Mouse (Mus musculus): ENCODE measurements around the gene Sec61b. TPM values are rescaled to one million over a fixed set of nuclear protein-coding genes. Genes with fewer than 3 reads are reported as not detected.
A peak's percentile ranks its signal among the peaks of the same experiment; 100 is the strongest.

Gene Sec61b
- polyA plus RNA-seq, 1 experiment from 2014 or later = 391 TPM

DNA sequence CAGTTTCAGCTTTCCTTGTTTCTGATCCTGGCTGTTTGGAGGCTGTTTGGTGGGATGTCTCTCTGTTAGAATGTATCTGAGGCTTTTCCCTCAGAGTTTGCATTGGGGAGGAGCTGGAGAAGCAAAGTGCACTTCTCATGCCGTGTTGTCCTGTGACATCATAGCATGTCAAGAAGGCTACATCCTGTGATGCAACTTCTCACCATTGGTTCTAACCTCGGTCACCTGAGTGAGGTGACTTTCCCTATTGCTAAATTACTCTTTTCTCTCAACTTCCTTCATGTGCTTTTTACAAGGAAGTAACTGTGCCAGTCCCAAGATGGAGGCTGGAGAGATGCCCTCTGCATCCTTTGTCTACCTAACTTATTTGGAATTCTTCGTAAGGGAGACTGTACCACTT, 25.9 kb upstream of the Sec61b start:
- 91% methylated on average over 3 of the region's 3 CpGs for WGBS

DNA sequence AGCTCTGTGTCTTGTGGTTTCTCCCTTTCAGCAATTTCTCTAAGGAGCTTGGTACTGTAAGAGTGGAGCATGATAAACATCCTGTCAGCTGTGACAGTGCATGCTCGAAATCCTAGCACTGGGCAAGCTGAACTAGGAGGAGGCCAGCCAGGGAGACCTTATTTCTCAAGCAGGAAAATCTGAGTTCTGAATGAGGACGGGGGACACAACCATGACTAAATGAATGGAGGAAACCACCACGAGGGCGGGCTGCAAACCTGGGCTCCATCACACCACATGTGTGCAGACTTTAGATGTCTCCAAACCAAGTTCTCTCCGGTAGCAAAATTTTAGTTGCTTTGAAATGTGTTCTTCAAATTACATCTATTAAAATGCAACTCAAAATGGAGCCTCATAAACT, 25.3 kb upstream of the Sec61b start:
- WGBS = 57% methylated on average over 5 of the region's 5 CpGs
- Histone ChIP-seq H3K36me3 (replicated peaks) (no peaks in the 10 kb centered on the region), H3K9me3 (no peaks in the 10 kb centered on the region), H3K4me3 (no peak overlapping the region), H3K27me3 (replicated peaks; ENCODE audit: low read depth, poor library complexity, severe bottlenecking) (peaks cover 11% of the 10 kb centered on the region; the same call in 1 of the 2 replicates), H3K27ac (replicated peaks) (no peak overlapping the region), H3K4me1 (no peaks in the 10 kb centered on the region)
- DNase-seq (ENCODE audit: low spot score) = no peak

More for the DNA sequence above, 25.9 kb upstream of the Sec61b start:
- no peaks in the 10 kb centered on the region for H3K9me3 ChIP-seq
- H3K27ac ChIP-seq (replicated peaks) = no peak overlapping the region
- H3K27me3 ChIP-seq (replicated peaks; ENCODE audit: low read depth, poor library complexity, severe bottlenecking) = peaks cover 11% of the 10 kb centered on the region; the same call in 1 of the 2 replicates
- no peaks in the 10 kb centered on the region for H3K4me1 ChIP-seq
- H3K36me3 ChIP-seq (replicated peaks) = no peaks in the 10 kb centered on the region
- H3K4me3 ChIP-seq = no peak overlapping the region
- no peak for DNase-seq (ENCODE audit: low spot score)

- peaks cover 11% of the 10 kb centered on the region; the same call in 1 of the 2 replicates for H3K27me3 ChIP-seq (replicated peaks; ENCODE audit: low read depth, poor library complexity, severe bottlenecking)
- no peaks in the 10 kb centered on the region for H3K9me3 ChIP-seq
- DNase-seq (ENCODE audit: low spot score) = no peak
- H3K36me3 ChIP-seq (replicated peaks) = no peaks in the 10 kb centered on the region
- WGBS = 23% methylated on average over 18 of the region's 18 CpGs
- H3K27ac ChIP-seq (replicated peaks) = no peak overlapping the region
- no peaks in the 10 kb centered on the region for H3K4me1 ChIP-seq
- no peak overlapping the region for H3K4me3 ChIP-seq
Measured at GRCm38 (mm10) chr4:47449586-47450522, 24.6 kb upstream of the Sec61b start.

DNA sequence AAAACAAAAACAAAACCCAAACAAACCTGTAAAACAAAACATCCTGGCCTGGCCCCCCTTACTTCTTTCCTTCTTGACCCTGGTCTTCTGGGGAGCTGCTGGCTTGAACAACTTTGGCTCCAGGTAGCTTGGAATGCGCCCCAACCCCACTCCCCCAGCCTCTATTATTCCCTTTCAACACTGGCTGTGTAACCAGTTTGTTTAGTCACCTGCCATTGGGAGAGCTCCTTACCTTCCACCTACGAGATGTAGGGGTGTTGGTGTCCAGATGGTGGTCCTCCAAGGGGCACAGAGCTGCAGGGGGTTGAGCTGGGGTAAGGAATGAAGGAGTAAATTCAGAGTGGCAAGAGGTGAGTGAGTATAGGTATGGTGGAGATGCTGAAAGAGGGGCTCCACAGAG, 7.3 kb upstream of the Sec61b start:
- Histone ChIP-seq H3K36me3 (replicated peaks) (peaks cover 78% of the 10 kb centered on the region), H3K27me3 (replicated peaks; ENCODE audit: low read depth, poor library complexity, severe bottlenecking) (no peaks in the 10 kb centered on the region), H3K4me1 (no peaks in the 10 kb centered on the region), H3K9me3 (peaks cover 8% of the 10 kb centered on the region; the same call in 1 of the 2 replicates), H3K4me3 (no peak overlapping the region), H3K27ac (replicated peaks) (no peak overlapping the region)
- WGBS = 86% methylated on average over 2 of the region's 2 CpGs
- DNase-seq (ENCODE audit: low spot score) = no peak

- Histone ChIP-seq H3K27ac (replicated peaks) (peak overlapping the region; percentile 94), H3K27me3 (replicated peaks; ENCODE audit: low read depth, poor library complexity, severe bottlenecking) (no peaks in the 10 kb centered on the region), H3K9me3 (peaks cover under 1% of the 10 kb centered on the region; the same call in 1 of the 2 replicates), H3K4me3 (peak overlapping the region; percentile 89), H3K4me1 (peaks cover 22% of the 10 kb centered on the region), H3K36me3 (replicated peaks) (peaks cover 67% of the 10 kb centered on the region)
- no peak for DNase-seq (ENCODE audit: low spot score)
- 2% methylated on average over 13 of the region's 14 CpGs for WGBS
Measured at GRCm38 (mm10) chr4:47473586-47473967, 881 bp upstream of the Sec61b start.

DNA sequence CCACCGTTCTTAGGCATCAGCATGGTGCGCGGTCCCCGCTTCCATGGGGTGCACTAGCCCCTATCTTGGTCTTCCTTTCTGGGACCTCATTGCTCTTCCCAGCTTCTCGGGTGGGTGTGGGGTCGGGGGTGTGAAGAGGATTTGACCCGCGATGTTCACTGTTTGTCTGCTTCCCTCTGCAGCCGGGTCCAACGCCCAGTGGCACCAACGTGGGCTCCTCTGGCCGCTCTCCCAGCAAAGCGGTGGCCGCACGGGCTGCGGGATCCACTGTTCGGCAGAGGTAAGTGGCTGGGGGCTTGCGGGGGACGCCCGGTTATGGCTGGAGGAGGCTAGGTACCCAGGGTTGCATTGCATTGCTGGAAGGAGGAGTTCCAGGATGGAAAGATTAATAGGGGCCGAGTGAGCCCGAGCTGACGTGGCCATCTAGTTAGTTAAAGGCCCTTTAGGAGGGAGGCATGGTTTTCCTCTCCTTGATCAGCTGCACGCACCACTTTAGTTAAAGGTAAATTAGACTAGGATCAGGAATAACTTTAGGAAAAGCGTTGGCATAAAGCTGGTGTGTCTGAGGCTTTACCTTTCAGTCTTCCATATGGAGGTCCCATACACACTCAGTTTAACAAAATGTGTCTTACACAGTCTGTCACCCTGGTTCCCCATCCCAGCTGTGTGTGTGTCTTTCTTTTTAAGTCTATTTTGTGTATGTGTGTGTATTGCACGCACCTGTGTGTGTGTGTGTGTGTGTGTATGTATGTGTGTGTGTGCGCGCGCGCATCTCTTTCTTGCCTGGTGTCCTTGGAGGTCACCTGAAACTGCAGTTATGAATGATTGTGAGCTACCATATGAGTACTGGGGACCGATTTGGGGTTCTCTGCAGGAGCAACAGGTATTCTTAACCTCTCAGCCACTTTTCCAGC, 529 bp downstream of the Sec61b start:
- DNase-seq (ENCODE audit: low spot score) = no peak
- peaks cover 66% of the 10 kb centered on the region for H3K36me3 ChIP-seq (replicated peaks)
- peaks cover 22% of the 10 kb centered on the region for H3K4me1 ChIP-seq
- peak overlapping the region; percentile 94 for H3K27ac ChIP-seq (replicated peaks)
- no peaks in the 10 kb centered on the region for H3K27me3 ChIP-seq (replicated peaks; ENCODE audit: low read depth, poor library complexity, severe bottlenecking)
- no peaks in the 10 kb centered on the region for H3K9me3 ChIP-seq
- 14% methylated on average over 31 of the region's 31 CpGs for WGBS
- H3K4me3 ChIP-seq = peak overlapping the region; percentile 89

GRCm38 (mm10) chr4:47477539-47477938, 3.1 kb downstream of the Sec61b start:
- Histone ChIP-seq H3K27me3 (replicated peaks; ENCODE audit: low read depth, poor library complexity, severe bottlenecking) (no peaks in the 10 kb centered on the region), H3K36me3 (replicated peaks) (peaks cover 66% of the 10 kb centered on the region), H3K4me3 (no peak overlapping the region), H3K27ac (replicated peaks) (no peak overlapping the region), H3K9me3 (no peaks in the 10 kb centered on the region), H3K4me1 (peaks cover 22% of the 10 kb centered on the region)
- peak; percentile 4 for DNase-seq (ENCODE audit: low spot score)
- WGBS = 95% methylated on average over 6 of the region's 6 CpGs

DNA sequence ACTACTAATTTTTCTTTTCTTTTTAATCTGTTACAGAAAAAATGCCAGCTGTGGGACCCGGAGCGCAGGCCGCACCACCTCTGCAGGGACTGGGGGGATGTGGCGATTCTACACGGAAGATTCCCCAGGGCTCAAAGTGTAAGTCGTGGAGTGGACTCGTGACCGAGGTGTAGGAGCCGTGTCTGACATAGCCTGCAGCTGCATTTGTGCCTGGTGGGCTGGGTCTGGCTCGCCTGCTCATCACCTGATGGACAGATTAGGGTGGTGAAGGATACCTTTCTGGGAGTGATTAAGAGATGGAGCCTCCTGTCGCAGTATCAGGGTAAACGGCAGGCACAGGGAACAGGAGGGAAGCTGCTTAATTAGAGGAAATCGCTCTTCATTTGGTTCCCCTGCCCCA, 5.6 kb downstream of the Sec61b start:
- H3K4me1 ChIP-seq = peaks cover 12% of the 10 kb centered on the region
- no peak overlapping the region for H3K27ac ChIP-seq (replicated peaks)
- DNase-seq (ENCODE audit: low spot score) = peak; percentile 6
- H3K4me3 ChIP-seq = no peak overlapping the region
- no peaks in the 10 kb centered on the region for H3K27me3 ChIP-seq (replicated peaks; ENCODE audit: low read depth, poor library complexity, severe bottlenecking)
- H3K9me3 ChIP-seq = no peaks in the 10 kb centered on the region
- 94% methylated on average over 13 of the region's 13 CpGs for WGBS
- peaks cover 84% of the 10 kb centered on the region for H3K36me3 ChIP-seq (replicated peaks)

DNA sequence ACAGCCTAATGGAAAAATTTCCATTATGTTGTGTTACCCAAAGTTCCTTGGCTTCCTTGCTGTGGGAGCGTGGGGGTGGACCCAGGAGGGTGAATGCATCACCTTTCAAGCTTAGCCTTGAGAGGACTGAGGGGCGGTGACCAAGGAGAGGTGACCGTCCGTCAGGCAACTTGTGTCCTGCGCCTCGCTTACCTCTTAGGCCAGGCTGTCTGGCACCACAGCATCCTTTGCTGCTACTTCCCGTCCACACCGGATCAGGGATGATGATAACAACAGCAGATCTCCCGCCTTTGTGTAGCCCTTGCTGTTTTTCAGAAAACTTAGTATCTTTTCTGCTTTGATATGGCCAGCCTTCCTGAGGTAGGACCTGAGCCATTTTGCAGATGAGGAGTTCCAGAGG, 6.1 kb downstream of the Sec61b start:
- no peaks in the 10 kb centered on the region for H3K9me3 ChIP-seq
- peak; percentile 0 for DNase-seq (ENCODE audit: low spot score)
- no peak overlapping the region for H3K4me3 ChIP-seq
- no peak overlapping the region for H3K27ac ChIP-seq (replicated peaks)
- H3K27me3 ChIP-seq (replicated peaks; ENCODE audit: low read depth, poor library complexity, severe bottlenecking) = no peaks in the 10 kb centered on the region
- H3K4me1 ChIP-seq = peaks cover 7% of the 10 kb centered on the region
- 94% methylated on average over 9 of the region's 9 CpGs for WGBS
- peaks cover 84% of the 10 kb centered on the region for H3K36me3 ChIP-seq (replicated peaks)

GRCm38 (mm10) chr4:47491243-47491642, 16.8 kb downstream of the Sec61b start:
- DNase-seq (ENCODE audit: low spot score) = no peak
- Histone ChIP-seq H3K4me1 (peaks cover 19% of the 10 kb centered on the region), H3K9me3 (no peaks in the 10 kb centered on the region), H3K4me3 (no peak overlapping the region), H3K36me3 (replicated peaks) (no peaks in the 10 kb centered on the region), H3K27me3 (replicated peaks; ENCODE audit: low read depth, poor library complexity, severe bottlenecking) (no peaks in the 10 kb centered on the region), H3K27ac (replicated peaks) (no peak overlapping the region)
- WGBS = 94% methylated on average over 6 of the region's 6 CpGs

- H3K9me3 ChIP-seq = no peaks in the 10 kb centered on the region
- H3K36me3 ChIP-seq (replicated peaks) = no peaks in the 10 kb centered on the region
- H3K4me3 ChIP-seq = no peak overlapping the region
- H3K4me1 ChIP-seq = peaks cover 19% of the 10 kb centered on the region
- H3K27me3 ChIP-seq (replicated peaks; ENCODE audit: low read depth, poor library complexity, severe bottlenecking) = no peaks in the 10 kb centered on the region
- DNase-seq (ENCODE audit: low spot score) = no peak
- WGBS = 74% methylated on average over 12 of the region's 12 CpGs
- H3K27ac ChIP-seq (replicated peaks) = no peak overlapping the region
Measured at GRCm38 (mm10) chr4:47492311-47493086, 18.0 kb downstream of the Sec61b start.

- Histone ChIP-seq H3K4me3 (no peak overlapping the region), H3K27ac (replicated peaks) (no peak overlapping the region), H3K36me3 (replicated peaks) (no peaks in the 10 kb centered on the region), H3K4me1 (peaks cover 24% of the 10 kb centered on the region), H3K9me3 (no peaks in the 10 kb centered on the region), H3K27me3 (replicated peaks; ENCODE audit: low read depth, poor library complexity, severe bottlenecking) (no peaks in the 10 kb centered on the region)
- WGBS = 80% methylated on average over 8 of the region's 8 CpGs
- no peak for DNase-seq (ENCODE audit: low spot score)
Measured at GRCm38 (mm10) chr4:47493456-47493855, 19.0 kb downstream of the Sec61b start.

Data from embryonic facial prominence, embryonic 10.5 days (tissue).